8 mouse cellular contexts compared by ENCODE assay signal in the genomic region with DNA sequence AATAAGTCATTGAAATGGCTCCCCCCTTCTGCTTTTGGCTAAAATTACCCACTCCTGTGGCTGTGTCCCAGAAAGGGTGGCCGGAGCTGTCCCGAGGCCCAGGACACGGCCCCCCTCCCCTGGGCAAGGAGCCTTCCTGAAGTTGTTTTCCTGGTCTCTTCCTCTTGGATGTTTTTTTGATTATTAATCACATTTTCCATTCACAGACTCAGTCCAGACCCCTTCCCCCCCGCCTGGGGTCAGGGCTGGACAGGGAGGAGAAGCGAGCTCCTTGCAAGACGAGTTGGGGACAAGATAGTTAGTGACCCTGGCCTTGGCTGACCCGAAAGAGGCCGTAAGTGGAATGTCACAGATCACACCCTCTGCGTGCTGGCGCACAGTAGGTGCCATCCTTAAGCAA. TPM values are rescaled to one million over a fixed set of nuclear protein-coding genes. Genes with fewer than 3 reads are reported as not detected.
DNase-seq lines count a peak whose midpoint lies in the region; ATAC-seq and TF ChIP-seq lines count a peak whose summit lies in the region.
"Not testable (repeated sequence)": the region's sequence is repeated elsewhere in the genome, so short reads cannot be mapped to it uniquely, and the experiment has no call there.

TSS of gene Il11ra1 (plus strand) at position 207 of the 400 bp plus-strand sequence.

- not testable (repeated sequence) for H3K79me2 ChIP-seq in liver, adult 2 months (ENCODE audit: control insufficient read depth, insufficient read depth, low read length)

- not testable (repeated sequence) for H3K4me2 ChIP-seq in hindbrain, embryonic 11.5 days (replicated peaks; ENCODE audit: low read depth, low read length); midbrain, embryonic 12.5 days (replicated peaks)

- TF ChIP-seq POLR2A in liver, adult 2 months (IDR thresholded peaks at IDR 0.05; ENCODE audit: extremely low read depth, insufficient read depth, low read length); testis, adult 2 months (IDR thresholded peaks at IDR 0.05; ENCODE audit: control insufficient read depth, low read depth, low read length): not testable (repeated sequence)

- H3K27me3 ChIP-seq in forebrain, embryonic 10.5 days (ENCODE audit: poor library complexity, severe bottlenecking) = peaks cover 27% of the 10 kb centered on the region
- H3K27me3 ChIP-seq in hindbrain, embryonic 11.5 days (ENCODE audit: control insufficient read depth, insufficient read depth, low read length); liver, adult 2 months (ENCODE audit: control insufficient read depth, insufficient read depth, low read length); testis, adult 2 months (ENCODE audit: control insufficient read depth, insufficient read depth, low read length): not testable (repeated sequence)
- peaks cover 14% of the 10 kb centered on the region for H3K27me3 ChIP-seq in midbrain, embryonic 12.5 days

- H3K4me3 ChIP-seq in forebrain, embryonic 10.5 days; hindbrain, embryonic 11.5 days (ENCODE audit: low read depth, low read length); liver, adult 2 months (ENCODE audit: insufficient read depth, low read depth, low read length); midbrain, embryonic 12.5 days; testis, adult 2 months (ENCODE audit: control insufficient read depth, low read depth, low read length): not testable (repeated sequence)

- not testable (repeated sequence) for H3K36me3 ChIP-seq in forebrain, embryonic 10.5 days (replicated peaks); hindbrain, embryonic 11.5 days (ENCODE audit: control insufficient read depth, insufficient read depth, low read length); liver, adult 2 months (ENCODE audit: control insufficient read depth, insufficient read depth, low read length); midbrain, embryonic 12.5 days; testis, adult 2 months (ENCODE audit: control insufficient read depth, insufficient read depth, low read length)

- not testable (repeated sequence) for H3K9ac ChIP-seq in hindbrain, embryonic 11.5 days (ENCODE audit: low read depth, low read length); liver, adult 2 months (ENCODE audit: low read depth, low read length); midbrain, embryonic 12.5 days (replicated peaks)

- ATAC-seq in hindbrain, embryonic 11.5 days (ENCODE audit: low FRiP score); midbrain, embryonic 12.5 days (ENCODE audit: low FRiP score, low read depth): not testable (repeated sequence)

- 81% methylated on average over 10 of the region's 10 CpGs for WGBS in forebrain, embryonic 10.5 days
- 71% methylated on average over 9 of the region's 10 CpGs for WGBS in hindbrain, embryonic 11.5 days
- WGBS in liver, adult 2 months = 72% methylated on average over 10 of the region's 10 CpGs
- 82% methylated on average over 10 of the region's 10 CpGs for WGBS in midbrain, embryonic 12.5 days

- not testable (repeated sequence) for DNase-seq in adrenal gland, postnatal 36 days; forebrain, embryonic 10.5 days (ENCODE audit: extremely low spot score, low spot score); hindbrain, embryonic 11.5 days (ENCODE audit: low spot score); layer of hippocampus, adult 8-10 months (ENCODE audit: low spot score in 2 of 2); liver, adult 2 months (ENCODE audit: extremely low read depth, low read depth, low spot score)
- DNase-seq in heart, adult 11 months = peak; percentile 95

- H3K27ac ChIP-seq in forebrain, embryonic 10.5 days; hindbrain, embryonic 11.5 days (ENCODE audit: low read depth, low read length); midbrain, embryonic 12.5 days (replicated peaks); testis, adult 2 months (ENCODE audit: control insufficient read depth, insufficient read depth, low read depth, low read length): not testable (repeated sequence)
- H3K27ac ChIP-seq in liver, adult 2 months (replicated peaks; ENCODE audit: insufficient read depth, low read depth, low read length) = peak within 1 kb of the TSS; percentile 52; the same call in 1 of the 2 replicates

- H3K9me3 ChIP-seq in forebrain, embryonic 10.5 days; hindbrain, embryonic 11.5 days (ENCODE audit: control insufficient read depth, low read length); midbrain, embryonic 12.5 days: not testable (repeated sequence)

- peaks cover 17% of the 10 kb centered on the region for H3K4me1 ChIP-seq in forebrain, embryonic 10.5 days
- H3K4me1 ChIP-seq in hindbrain, embryonic 11.5 days (replicated peaks; ENCODE audit: control insufficient read depth, insufficient read depth, low read length); liver, adult 2 months (ENCODE audit: control insufficient read depth, insufficient read depth, low read length); midbrain, embryonic 12.5 days; testis, adult 2 months (ENCODE audit: control insufficient read depth, insufficient read depth, low read length): not testable (repeated sequence)

- not testable (repeated sequence) for TF ChIP-seq CTCF in liver, adult 2 months (IDR thresholded peaks at IDR 0.05; ENCODE audit: low read depth, low read length); testis, adult 2 months (IDR thresholded peaks at IDR 0.05; ENCODE audit: control insufficient read depth, insufficient read depth, insufficient replicate concordance, low read depth, low read length)

RNA-seq across cellular contexts. Expression of gene Il11ra1, which starts in this region (rescaled TPM):
- total RNA-seq in adrenal gland, postnatal 36 days (2021) = 10 to 100 TPM; 79.1 to 85.0 TPM
- 82.0 and 90.0 TPM in 2 replicates for polyA plus RNA-seq in forebrain, embryonic 10.5 days (2016; fragmentation: Nextera tagmentation; extraction: Ambion mirVana)
- polyA plus RNA-seq in hindbrain, embryonic 11.5 days (2014; fragmentation: Nextera tagmentation; extraction: Ambion mirVana) = 83.7 TPM in 2 replicates
- 10 to 100 TPM; 39.9 to 44.4 (median 41.6) TPM for total RNA-seq in layer of hippocampus, adult 8-10 months (2022)
- 38.6 and 42.4 TPM in 2 replicates for total RNA-seq in liver, adult 2 months (2014; rRNA removed)
- polyA plus RNA-seq in liver, adult 2 months (2012; rRNA removed) = 129 and 155 TPM in 2 replicates
- 63.1 and 76.5 TPM in 2 replicates for polyA plus RNA-seq in midbrain, embryonic 12.5 days (2016; fragmentation: Nextera tagmentation; extraction: Ambion mirVana)
- polyA plus RNA-seq in testis, adult 2 months (2012; rRNA removed) = 10.7 and 11.0 TPM in 2 replicates
